Mouse (Mus musculus): ENCODE measurements around the gene Qser1. TPM values are rescaled to one million over a fixed set of nuclear protein-coding genes. Genes with fewer than 3 reads are reported as not detected.

The Qser1 gene
- 3.4 TPM for polyA plus RNA-seq (2014; fragmentation: Illumina TruSeq; extraction: RNeasy Lipid Tissue Mini Kit (QIAGEN cat#74804); ENCODE audit: insufficient read depth, low read depth, low replicate concordance)

GRCm38 (mm10) chr2:104816371-104816827 lies at the start of gene Qser1:
TSS of gene Qser1 (minus strand) at chr2:104816760.

GRCm38 (mm10) chr2:104849276-104849990 lies 32.9 kb upstream of the Qser1 start, which contains the start of gene Prrg4:
TSS of gene Prrg4 (minus strand) at chr2:104849876.

GRCm38 (mm10) chr2:104742741-104743064 lies 73.9 kb downstream of the Qser1 start, which contains the start of gene Depdc7:
TSS of gene Depdc7 (minus strand) at chr2:104742878.

GRCm38 (mm10) chr2:104716279-104716678 lies 100.3 kb downstream of the Qser1 start, which contains the start of gene Pin1rt1:
TSS of gene Pin1rt1 (minus strand) at chr2:104716379.

GRCm38 (mm10) chr2:104711585-104712485 lies 104.7 kb downstream of the Qser1 start, which contains the start of gene Tcp11l1:
TSS of gene Tcp11l1 (minus strand) at chr2:104712169.

Other genes starting within 250 kb of the Qser1 start
- 13.4 TPM for gene Cstf3, start 226.2 kb downstream of the Qser1 start, polyA plus RNA-seq (2014; fragmentation: Illumina TruSeq; extraction: RNeasy Lipid Tissue Mini Kit (QIAGEN cat#74804); ENCODE audit: insufficient read depth, low read depth, low replicate concordance)
- gene Tcp11l1, start 104.6 kb downstream of the Qser1 start, polyA plus RNA-seq (2014; fragmentation: Illumina TruSeq; extraction: RNeasy Lipid Tissue Mini Kit (QIAGEN cat#74804); ENCODE audit: insufficient read depth, low read depth, low replicate concordance), result 3.8 TPM
- not detected for gene Pin1rt1, start 100.4 kb downstream of the Qser1 start, polyA plus RNA-seq (2014; fragmentation: Illumina TruSeq; extraction: RNeasy Lipid Tissue Mini Kit (QIAGEN cat#74804); ENCODE audit: insufficient read depth, low read depth, low replicate concordance)
- gene Depdc7, start 73.9 kb downstream of the Qser1 start, polyA plus RNA-seq (2014; fragmentation: Illumina TruSeq; extraction: RNeasy Lipid Tissue Mini Kit (QIAGEN cat#74804); ENCODE audit: insufficient read depth, low read depth, low replicate concordance), result 1.7 TPM
- gene Prrg4, start 33.1 kb upstream of the Qser1 start, polyA plus RNA-seq (2014; fragmentation: Illumina TruSeq; extraction: RNeasy Lipid Tissue Mini Kit (QIAGEN cat#74804); ENCODE audit: insufficient read depth, low read depth, low replicate concordance), result 0.43 TPM
- 9.3 TPM for gene Ccdc73, start 51.0 kb upstream of the Qser1 start, polyA plus RNA-seq (2014; fragmentation: Illumina TruSeq; extraction: RNeasy Lipid Tissue Mini Kit (QIAGEN cat#74804); ENCODE audit: insufficient read depth, low read depth, low replicate concordance)
- 135 TPM for gene Eif3m, start 200.3 kb upstream of the Qser1 start, polyA plus RNA-seq (2014; fragmentation: Illumina TruSeq; extraction: RNeasy Lipid Tissue Mini Kit (QIAGEN cat#74804); ENCODE audit: insufficient read depth, low read depth, low replicate concordance)

All from lung, adult 10 weeks (tissue).